Mouse (Mus musculus) c-Kit-positive CD71-positive TER-119-negative erythroid progenitor cells, embryonic 14.5 days (primary cell): ENCODE measurements around the gene Smurf1.

ENCODE experiments used
- DNase-seq: peaks from one replicate; pipeline ENCODE4 v3.0.0-alpha.2; 2013; ENCODE audit warnings: low read depth

The Smurf1 gene

GRCm38 (mm10) chr5:144965639-144966351, at the start of gene Smurf1:
Gene Smurf1, minus strand, starts transcription at chr5:144965847.
- no peak for DNase-seq

- no peak for DNase-seq
Observed at GRCm38 (mm10) chr5:145014278-145014677, 48.6 kb upstream of the Smurf1 start.

- DNase-seq, result no peak
Observed at GRCm38 (mm10) chr5:145008878-145009659, 43.4 kb upstream of the Smurf1 start.

- no peak for DNase-seq
Observed at GRCm38 (mm10) chr5:145005596-145005995, 39.9 kb upstream of the Smurf1 start.

GRCm38 (mm10) chr5:145004495-145004894, 38.8 kb upstream of the Smurf1 start:
- no peak for DNase-seq

- no peak for DNase-seq
Observed at GRCm38 (mm10) chr5:145003362-145003761, 37.7 kb upstream of the Smurf1 start.

- DNase-seq, result peak; percentile 43
Observed at GRCm38 (mm10) chr5:144998491-144998890, 32.8 kb upstream of the Smurf1 start.

- DNase-seq, result no peak
Observed at GRCm38 (mm10) chr5:144990481-144990880, 24.8 kb upstream of the Smurf1 start.

- DNase-seq, result no peak
Observed at GRCm38 (mm10) chr5:144990051-144990450, 24.4 kb upstream of the Smurf1 start.

GRCm38 (mm10) chr5:144989061-144989405, 23.4 kb upstream of the Smurf1 start:
- DNase-seq, result no peak

GRCm38 (mm10) chr5:144988340-144989060, 22.9 kb upstream of the Smurf1 start:
- DNase-seq, result no peak

- DNase-seq, result no peak
Observed at GRCm38 (mm10) chr5:144987561-144987960, 21.9 kb upstream of the Smurf1 start.

GRCm38 (mm10) chr5:144984839-144985238, 19.2 kb upstream of the Smurf1 start:
- no peak for DNase-seq

GRCm38 (mm10) chr5:144983227-144983626, 17.6 kb upstream of the Smurf1 start:
- DNase-seq, result no peak

- no peak for DNase-seq
Observed at GRCm38 (mm10) chr5:144979110-144979509, 13.5 kb upstream of the Smurf1 start.

GRCm38 (mm10) chr5:144978533-144979107, 13.0 kb upstream of the Smurf1 start:
- no peak for DNase-seq

- DNase-seq, result no peak
Observed at GRCm38 (mm10) chr5:144971266-144971665, 5.6 kb upstream of the Smurf1 start.

- DNase-seq, result peak; percentile 84
Observed at GRCm38 (mm10) chr5:144964872-144965638, 592 bp downstream of the Smurf1 start.

- no peak for DNase-seq
Observed at GRCm38 (mm10) chr5:144964465-144964864, 1.2 kb downstream of the Smurf1 start.

GRCm38 (mm10) chr5:144963817-144964261, 1.8 kb downstream of the Smurf1 start:
- no peak for DNase-seq

- DNase-seq, result no peak
Observed at GRCm38 (mm10) chr5:144963401-144963800, 2.2 kb downstream of the Smurf1 start.

- DNase-seq, result no peak
Observed at GRCm38 (mm10) chr5:144958271-144958670, 7.4 kb downstream of the Smurf1 start.
